In genomic region chrX:133650379-133650778, GRCm38 (mm10) we compare ENCODE assay signal across 19 mouse cellular contexts. TPM values are rescaled to one million over a fixed set of nuclear protein-coding genes. Genes with fewer than 3 reads are reported as not detected.
DNase-seq lines count a peak whose midpoint lies in the region; ATAC-seq and TF ChIP-seq lines count a peak whose summit lies in the region.
"Had no signal": no experiment of that assay in that cellular context is flagged by ENCODE, and none has a peak within 500 bp of the region (broad histone marks: within the 10 kb centered on the region; RNA-seq: fewer than 3 reads in every experiment).

No protein-coding gene starts in this region.

- no peak overlapping the region for H3K4me2 ChIP-seq in liver, embryonic 15.5 days
- no peak overlapping the region for H3K4me2 ChIP-seq in liver, postnatal 0 days (ENCODE audit: low read depth, low read length)
- no peak overlapping the region for H3K4me2 ChIP-seq in liver, embryonic 12.5 days
- H3K4me2 ChIP-seq in intestine, embryonic 16.5 days (ENCODE audit: low read depth, low read length): no peak overlapping the region
- H3K4me2 ChIP-seq: embryonic facial prominence, embryonic 12.5 days; forebrain, embryonic 13.5 days; forebrain, embryonic 15.5 days had no signal

- DNase-seq in liver: no peak
- DNase-seq in liver, postnatal 0 days: no peak
- DNase-seq in testis, postnatal 10 days (ENCODE audit: low spot score): no peak
- DNase-seq: adrenal gland, adult 2 months; adrenal gland, postnatal 10 days; adrenal gland, postnatal 25 days; cerebellum, adult 11 months; cerebellum, adult 18-20 months; cerebellum, adult 8-10 months; cerebellum, adult 9-11 months; cerebellum, postnatal 14 days; cerebellum, postnatal 36 days; embryo, embryonic 11 days had no signal

- H3K4me1 ChIP-seq in liver, embryonic 15.5 days (replicated peaks): no peaks in the 10 kb centered on the region
- H3K4me1 ChIP-seq in liver, postnatal 0 days (ENCODE audit: insufficient read depth): no peaks in the 10 kb centered on the region
- H3K4me1 ChIP-seq in liver, embryonic 12.5 days: no peaks in the 10 kb centered on the region
- H3K4me1 ChIP-seq in intestine, embryonic 16.5 days (ENCODE audit: control insufficient read depth, insufficient read depth, low read length): no peaks in the 10 kb centered on the region
- H3K4me1 ChIP-seq: embryonic facial prominence, embryonic 12.5 days; forebrain, embryonic 15.5 days had no signal

- WGBS in liver, embryonic 15.5 days (ENCODE audit: insufficient replicate concordance): 55% methylated on average over 3 of the region's 3 CpGs
- WGBS in liver, postnatal 0 days (ENCODE audit: insufficient replicate concordance): 59% methylated on average over 3 of the region's 3 CpGs
- 61% methylated on average over 3 of the region's 3 CpGs for WGBS in liver, embryonic 12.5 days (ENCODE audit: insufficient replicate concordance)
- WGBS in intestine, embryonic 16.5 days: 66% methylated on average over 3 of the region's 3 CpGs

- peak; percentile 77 for ATAC-seq in liver, embryonic 15.5 days (ENCODE audit: insufficient read depth)
- peak; percentile 88 for ATAC-seq in liver, postnatal 0 days
- ATAC-seq in liver, embryonic 12.5 days: no peak
- ATAC-seq in intestine, embryonic 16.5 days: peak; percentile 91
- ATAC-seq: forebrain, embryonic 13.5 days; forebrain, embryonic 15.5 days had no signal

- H3K9ac ChIP-seq in liver, embryonic 15.5 days: no peak overlapping the region
- no peak overlapping the region for H3K9ac ChIP-seq in liver, postnatal 0 days (replicated peaks)
- no peak overlapping the region for H3K9ac ChIP-seq in liver, embryonic 12.5 days
- H3K9ac ChIP-seq in intestine, embryonic 16.5 days (ENCODE audit: low read depth, low read length): no peak overlapping the region
- H3K9ac ChIP-seq: embryonic facial prominence, embryonic 12.5 days; forebrain, embryonic 13.5 days; forebrain, embryonic 15.5 days had no signal

- TF ChIP-seq EP300 in liver, postnatal 0 days (IDR thresholded peaks at IDR 0.05; ENCODE audit: low read depth): no peak

- no peaks in the 10 kb centered on the region for H3K36me3 ChIP-seq in liver, embryonic 15.5 days (replicated peaks)
- no peaks in the 10 kb centered on the region for H3K36me3 ChIP-seq in liver, postnatal 0 days (replicated peaks; ENCODE audit: insufficient read depth, low read length)
- no peaks in the 10 kb centered on the region for H3K36me3 ChIP-seq in liver, embryonic 12.5 days
- no peaks in the 10 kb centered on the region for H3K36me3 ChIP-seq in intestine, embryonic 16.5 days (ENCODE audit: control insufficient read depth, insufficient read depth, low read length)
- H3K36me3 ChIP-seq: embryonic facial prominence, embryonic 12.5 days; forebrain, embryonic 15.5 days had no signal

- H3K9me3 ChIP-seq in liver, embryonic 15.5 days (replicated peaks): no peaks in the 10 kb centered on the region
- H3K9me3 ChIP-seq in liver, postnatal 0 days (ENCODE audit: low read length): no peaks in the 10 kb centered on the region
- H3K9me3 ChIP-seq in liver, embryonic 12.5 days (replicated peaks): no peaks in the 10 kb centered on the region
- no peaks in the 10 kb centered on the region for H3K9me3 ChIP-seq in intestine, embryonic 16.5 days (ENCODE audit: control insufficient read depth, low read length)
- H3K9me3 ChIP-seq: embryonic facial prominence, embryonic 12.5 days; forebrain, embryonic 13.5 days; forebrain, embryonic 15.5 days had no signal

- no peak overlapping the region for H3K4me3 ChIP-seq in liver, embryonic 15.5 days (replicated peaks)
- H3K4me3 ChIP-seq in liver, postnatal 0 days (ENCODE audit: low read depth, low read length): no peak overlapping the region
- H3K4me3 ChIP-seq in liver, embryonic 12.5 days: no peak overlapping the region
- H3K4me3 ChIP-seq in intestine, embryonic 16.5 days (ENCODE audit: low read length): no peak overlapping the region
- H3K4me3 ChIP-seq: embryonic facial prominence, embryonic 12.5 days; forebrain, embryonic 13.5 days; forebrain, embryonic 15.5 days had no signal

- no peak overlapping the region for H3K27ac ChIP-seq in liver, embryonic 15.5 days (replicated peaks)
- no peak overlapping the region for H3K27ac ChIP-seq in liver, postnatal 0 days (ENCODE audit: low read depth)
- H3K27ac ChIP-seq in liver, embryonic 12.5 days: no peak overlapping the region
- no peak overlapping the region for H3K27ac ChIP-seq in intestine, embryonic 16.5 days (ENCODE audit: low read length)
- H3K27ac ChIP-seq: embryonic facial prominence, embryonic 12.5 days; forebrain, embryonic 13.5 days; forebrain, embryonic 15.5 days had no signal

- H3K27me3 ChIP-seq in liver, embryonic 15.5 days: no peaks in the 10 kb centered on the region
- no peaks in the 10 kb centered on the region for H3K27me3 ChIP-seq in liver, postnatal 0 days (ENCODE audit: insufficient read depth, low read length)
- H3K27me3 ChIP-seq in liver, embryonic 12.5 days (replicated peaks): no peaks in the 10 kb centered on the region
- H3K27me3 ChIP-seq in intestine, embryonic 16.5 days (replicated peaks; ENCODE audit: control insufficient read depth, insufficient read depth, low read length): no peaks in the 10 kb centered on the region
- H3K27me3 ChIP-seq: forebrain, embryonic 13.5 days; forebrain, embryonic 15.5 days had no signal

- no peak for TF ChIP-seq CTCF in liver, postnatal 0 days (IDR thresholded peaks at IDR 0.05; ENCODE audit: low read depth)

RNA-seq across cellular contexts. Expression of gene Pcdh19, which starts 38.4 kb away (rescaled TPM):
- 0.44 and 0.46 TPM in 2 replicates for polyA plus RNA-seq in liver, embryonic 15.5 days (2015; fragmentation: Nextera tagmentation; extraction: Ambion mirVana)
- 0.28 and 0.83 TPM in 2 replicates for polyA plus RNA-seq in liver, postnatal 0 days (2015; fragmentation: Nextera tagmentation; extraction: Ambion mirVana)
- polyA plus RNA-seq in liver, embryonic 12.5 days (2016; fragmentation: Nextera tagmentation; extraction: Ambion mirVana): 0.14 and 0.21 TPM in 2 replicates
- 0.98 and 1.6 TPM in 2 replicates for polyA plus RNA-seq in intestine, embryonic 16.5 days (2015; fragmentation: Nextera tagmentation; extraction: Ambion mirVana)
